Mouse (Mus musculus) CH12.LX (cell line): ENCODE measurements around the gene Panx3. TPM values are rescaled to one million over a fixed set of nuclear protein-coding genes. Genes with fewer than 3 reads are reported as not detected.

Experiments used
- DNase-seq: peaks from one replicate; pipeline ENCODE4 v3.0.0-alpha.2; 2013; ENCODE audit errors: extremely low read depth
- H3K27ac ChIP-seq: 2 replicates; pipeline ENCODE4 v1.5.1; 2012; ENCODE audit warnings: low read depth, mild to moderate bottlenecking, control low read depth, moderate library complexity; ENCODE audit not compliant: insufficient read depth
- H3K27me3 ChIP-seq: replicated peaks from 2 replicates; pipeline ENCODE3; 2012; ENCODE audit warnings: inconsistent platforms
- H3K36me3 ChIP-seq, 2 experiments: replicated peaks in 1 of 2; 2 replicates each; pipeline versions ENCODE3 to v1.6.1; 2012; ENCODE audit warnings: inconsistent platforms in 1 of 2, low read length in 1 of 2, mild to moderate bottlenecking in 1 of 2, mixed read lengths in 1 of 2, moderate library complexity in 1 of 2; ENCODE audit not compliant: control insufficient read depth in 1 of 2, insufficient read depth in 1 of 2
- H3K4me1 ChIP-seq, 2 experiments: 2 replicates each; pipeline ENCODE4 v1.6.1; 2012; ENCODE audit warnings: inconsistent platforms in 1 of 2, moderate library complexity in 1 of 2; ENCODE audit not compliant: insufficient read depth in 2 of 2, control insufficient read depth in 1 of 2
- H3K4me2 ChIP-seq: 2 replicates; pipeline ENCODE4 v1.6.1; 2012; ENCODE audit warnings: low read depth, mild to moderate bottlenecking, control low read depth; ENCODE audit not compliant: poor library complexity, insufficient read depth, severe bottlenecking
- H3K4me3 ChIP-seq, 3 experiments: fragments of 150-350 bp in 1 of 3; sonication (generic) in 1 of 3; replicated peaks in 1 of 3; 2 replicates each; pipeline versions ENCODE3 to v1.5.1; 2011 to 2012; ENCODE audit warnings: low read depth in 2 of 3, low read length in 2 of 3, mild to moderate bottlenecking in 2 of 3, moderate library complexity in 2 of 3, control low read depth in 1 of 3, improper control_type of control experiment in 1 of 3, inconsistent platforms in 1 of 3, mixed read lengths in 1 of 3; ENCODE audit not compliant: poor library complexity in 1 of 3
- H3K79me2 ChIP-seq: replicated peaks from 2 replicates; pipeline ENCODE4 v1.6.1; 2012; ENCODE audit warnings: mild to moderate bottlenecking, moderate library complexity; ENCODE audit not compliant: control insufficient read depth, poor library complexity, insufficient read depth, severe bottlenecking; ENCODE audit errors: extremely low read depth
- H3K9ac ChIP-seq: 2 replicates; pipeline ENCODE4 v1.6.1; 2012; ENCODE audit warnings: low read depth, mild to moderate bottlenecking, control low read depth, moderate library complexity; ENCODE audit not compliant: insufficient read depth
- H3K9me3 ChIP-seq: replicated peaks from 2 replicates; pipeline ENCODE3; 2012; ENCODE audit warnings: low read length, inconsistent platforms, mixed read lengths
- CTCF ChIP-seq, 2 experiments: IDR thresholded peaks in 1 of 2; conservative IDR thresholded peaks in 1 of 2; 2 replicates each; pipeline ENCODE4 v1.5.1; 2011 to 2012; ENCODE audit warnings: low read depth in 2 of 2, low read length in 2 of 2, improper control_type of control experiment in 1 of 2, inconsistent platforms in 1 of 2, mild to moderate bottlenecking in 1 of 2, moderate library complexity in 1 of 2
- E2F4 ChIP-seq: IDR thresholded peaks from 2 replicates; pipeline ENCODE4 v1.6.1; 2011; ENCODE audit warnings: low read depth, low read length, improper control_type of control experiment; ENCODE audit not compliant: insufficient replicate concordance
- ELF1 ChIP-seq: IDR thresholded peaks from 2 replicates; pipeline ENCODE4 v1.6.1; 2014; ENCODE audit warnings: low read depth, mild to moderate bottlenecking, inconsistent platforms, low read length, improper control_type of control experiment
- EP300 ChIP-seq: IDR thresholded peaks from 2 replicates; pipeline ENCODE4 v1.6.1; 2011; ENCODE audit warnings: low read length, improper control_type of control experiment
- GABPA ChIP-seq: IDR thresholded peaks from 2 replicates; pipeline ENCODE4 v1.6.1; 2012; ENCODE audit warnings: low read depth, low read length, improper control_type of control experiment, inconsistent platforms; ENCODE audit not compliant: insufficient replicate concordance
- HCFC1 ChIP-seq: IDR thresholded peaks from 2 replicates; pipeline ENCODE4 v1.6.1; 2012; ENCODE audit warnings: low read depth, mild to moderate bottlenecking, inconsistent platforms, low read length, improper control_type of control experiment
- JUN ChIP-seq: IDR thresholded peaks from 2 replicates; pipeline ENCODE4 v1.6.1; 2011; ENCODE audit warnings: low read depth, mild to moderate bottlenecking, low read length, improper control_type of control experiment, moderate library complexity; ENCODE audit not compliant: insufficient read depth
- KAT2A ChIP-seq: IDR thresholded peaks from 2 replicates; pipeline ENCODE4 v1.6.1; 2012; ENCODE audit warnings: low read length, improper control_type of control experiment, inconsistent platforms; ENCODE audit not compliant: insufficient replicate concordance
- MAX ChIP-seq: IDR thresholded peaks from 2 replicates; pipeline ENCODE4 v1.6.1; 2011; ENCODE audit warnings: low read length, improper control_type of control experiment
- MAZ ChIP-seq: IDR thresholded peaks from 2 replicates; pipeline ENCODE4 v1.6.1; 2012; ENCODE audit warnings: low read depth, mild to moderate bottlenecking, inconsistent platforms, low read length, improper control_type of control experiment, moderate library complexity
- NELFE ChIP-seq: IDR thresholded peaks from 2 replicates; pipeline ENCODE4 v1.6.1; 2011; ENCODE audit warnings: low read depth, low read length, improper control_type of control experiment
- NRF1 ChIP-seq: IDR thresholded peaks from 2 replicates; pipeline ENCODE4 v1.6.1; 2014; ENCODE audit warnings: low read depth, mild to moderate bottlenecking, inconsistent platforms, low read length, improper control_type of control experiment, moderate library complexity
- PAX5 ChIP-seq: IDR thresholded peaks from 2 replicates; pipeline ENCODE4 v1.6.1; 2012; ENCODE audit warnings: low read length, inconsistent platforms, mixed read lengths
- RAD21 ChIP-seq: IDR thresholded peaks from 2 replicates; pipeline ENCODE4 v1.6.1; 2011; ENCODE audit warnings: low read depth, mild to moderate bottlenecking, low read length, improper control_type of control experiment, moderate library complexity
- RCOR1 ChIP-seq: conservative IDR thresholded peaks from 2 replicates; pipeline ENCODE4 v1.6.1; 2012; ENCODE audit warnings: low read depth, mild to moderate bottlenecking, inconsistent platforms, low read length, improper control_type of control experiment
- SIN3A ChIP-seq: IDR thresholded peaks from 2 replicates; pipeline ENCODE4 v1.6.1; 2012; ENCODE audit warnings: low read length, improper control_type of control experiment, inconsistent platforms
- TCF12 ChIP-seq: IDR thresholded peaks from 2 replicates; pipeline ENCODE4 v1.6.1; 2014; ENCODE audit warnings: low read depth, mild to moderate bottlenecking, inconsistent platforms, low read length, improper control_type of control experiment
- UBTF ChIP-seq: IDR thresholded peaks from 2 replicates; pipeline ENCODE4 v1.6.1; 2012; ENCODE audit warnings: low read depth, mild to moderate bottlenecking, inconsistent platforms, low read length, improper control_type of control experiment, moderate library complexity
- USF2 ChIP-seq: conservative IDR thresholded peaks from 2 replicates; pipeline ENCODE4 v1.6.1; 2011; ENCODE audit warnings: low read depth, low read length, improper control_type of control experiment
- ZC3H11A ChIP-seq: IDR thresholded peaks from 2 replicates; pipeline ENCODE4 v1.6.1; 2012; ENCODE audit warnings: low read depth, mild to moderate bottlenecking, inconsistent platforms, low read length, improper control_type of control experiment
- ZKSCAN1 ChIP-seq: IDR thresholded peaks from 2 replicates; pipeline ENCODE4 v1.6.1; 2012; ENCODE audit warnings: low read depth, inconsistent platforms, low read length, improper control_type of control experiment, borderline replicate concordance
- ZMIZ1 ChIP-seq: IDR thresholded peaks from 2 replicates; pipeline ENCODE4 v1.6.1; 2012; ENCODE audit warnings: low read depth, mild to moderate bottlenecking, inconsistent platforms, low read length, improper control_type of control experiment
- ZNF384 ChIP-seq: IDR thresholded peaks from 2 replicates; pipeline ENCODE4 v1.6.1; 2012; ENCODE audit warnings: low read depth, low read length, improper control_type of control experiment, inconsistent platforms
- dilution Hi-C: fragments of 300-500 bp; cut with MboI; formaldehyde crosslinking; loops from 2 replicates; pipeline ENCODE4 v1.14.3; 2020; ENCODE audit warnings: low sequenced_read_pairs; ENCODE audit not compliant: extremely low pct_unique_long_range_greater_than_20kb, extremely low pct_ligation_motif_present
- in situ Hi-C: fragments of 300-500 bp; cut with MboI; formaldehyde crosslinking; loops from 3 replicates; pipeline ENCODE4 v1.14.3; 2019; ENCODE audit warnings: low sequenced_read_pairs, low pct_ligation_motif_present, low pct_unique_long_range_greater_than_20kb, mixed read lengths
- polyA plus RNA-seq: library from polyadenylated mRNA; unstranded; fragments of >175 nt; gene quantifications from 2 replicates; pipeline ENCODE4 v1.2.1, GENCODE M21; 2012; ENCODE audit warnings: low read depth; ENCODE audit not compliant: insufficient read length
- total RNA-seq, 2 experiments: library from RNA; depleted of rRNA; stranded (reverse); fragments of 300-350 nt in 1 of 2; fragments of >200 nt in 1 of 2; gene quantifications; 2 replicates each; pipeline ENCODE4 v1.2.3; 2012 to 2014

Gene Panx3
- total and polyA plus RNA-seq, 3 experiments = not detected

- no peaks in the 10 kb centered on the region for H3K79me2 ChIP-seq
- TF ChIP-seq E2F4 = no peak
- TF ChIP-seq ELF1 = no peak
- TF ChIP-seq RAD21 = no peak
- TF ChIP-seq ZC3H11A = no peak
- TF ChIP-seq NRF1 = no peak
- no peak for TF ChIP-seq MAZ
- TF ChIP-seq UBTF = no peak
- no peak for TF ChIP-seq MAX
- TF ChIP-seq PAX5 = no peak
- TF ChIP-seq ZMIZ1 = no peak
- TF ChIP-seq NELFE = no peak
- no peak for TF ChIP-seq JUN
- no peak for TF ChIP-seq GABPA
- no peak for TF ChIP-seq TCF12
- no peak for TF ChIP-seq ZKSCAN1
- TF ChIP-seq USF2 = no peak
- TF ChIP-seq SIN3A = no peak
- no peak for TF ChIP-seq ZNF384
- TF ChIP-seq KAT2A = no peak
- TF ChIP-seq, all 38 proteins: peak for 0
- H3K27ac ChIP-seq = no peak overlapping the region
- in situ Hi-C loops (no loop called here), dilution Hi-C loops (no loop called here)
- no peak overlapping the region for H3K9ac ChIP-seq
- no peaks in the 10 kb centered on the region for H3K27me3 ChIP-seq
- no peaks in the 10 kb centered on the region for H3K9me3 ChIP-seq
- H3K4me1 ChIP-seq = peaks cover 0 to 2% of the 10 kb centered on the region in 2 experiments; a peak in 1 of 4 replicates
- no peak for DNase-seq
- H3K4me2 ChIP-seq = no peak overlapping the region
- H3K36me3 ChIP-seq = no peaks in the 10 kb centered on the region
- no peak overlapping the region for H3K4me3 ChIP-seq
Observed at GRCm38 (mm10) chr9:37663210-37663609, 5.8 kb downstream of the Panx3 start.

GRCm38 (mm10) chr9:37659413-37659812, 9.6 kb downstream of the Panx3 start:
- H3K9me3 ChIP-seq = no peaks in the 10 kb centered on the region
- H3K36me3 ChIP-seq = peaks cover under 1 to 6% of the 10 kb centered on the region in 2 experiments
- TF ChIP-seq USF2 = no peak
- no peak for TF ChIP-seq TCF12
- TF ChIP-seq EP300 = no peak
- no peak for TF ChIP-seq NELFE
- no peak for TF ChIP-seq ZNF384
- no peak for TF ChIP-seq KAT2A
- no peak for TF ChIP-seq RCOR1
- TF ChIP-seq ELF1 = no peak
- no peak for TF ChIP-seq HCFC1
- TF ChIP-seq CTCF (conservative IDR thresholded peaks at IDR 0.05 in 1 of 2, IDR thresholded peaks at IDR 0.05 in 1 of 2; ENCODE audit: low read depth in 2 of 2, low read length in 2 of 2) = no peak
- TF ChIP-seq GABPA = no peak
- TF ChIP-seq PAX5 = no peak
- no peak for TF ChIP-seq ZMIZ1
- in situ Hi-C loops (no loop called here), dilution Hi-C loops (no loop called here)
- no peak for DNase-seq
- H3K27me3 ChIP-seq = no peaks in the 10 kb centered on the region
- H3K4me2 ChIP-seq = no peak overlapping the region
- peaks cover 13% of the 10 kb centered on the region; the same call in 1 of the 2 replicates for H3K79me2 ChIP-seq
- peaks cover 0 to 8% of the 10 kb centered on the region in 2 experiments; a peak in 2 of 4 replicates for H3K4me1 ChIP-seq
- H3K27ac ChIP-seq = no peak overlapping the region
- no peak overlapping the region for H3K9ac ChIP-seq
- H3K4me3 ChIP-seq = no peak overlapping the region
